Mouse (Mus musculus) cortical plate, adult 2 months (tissue): ENCODE results near the gene Dph5. TPM values are rescaled to one million over a fixed set of nuclear protein-coding genes. Genes with fewer than 3 reads are reported as not detected.
A peak's percentile ranks its signal among the peaks of the same experiment; 100 is the strongest.
"Not testable (repeated sequence)": the region's sequence is repeated elsewhere in the genome, so short reads cannot be mapped to it uniquely, and the experiment has no call there.

ENCODE experiments used
- H3K27ac ChIP-seq: fragments of 200-500 bp; 2 replicates; pipeline ENCODE4 v1.5.1; 2012; ENCODE audit warnings: low read length, control low read depth, inconsistent platforms; ENCODE audit not compliant: insufficient read depth
- H3K4me1 ChIP-seq: fragments of 200-500 bp; 2 replicates; pipeline ENCODE4 v1.6.1; 2011; ENCODE audit warnings: low read length; ENCODE audit not compliant: control insufficient read depth, insufficient read depth
- H3K4me3 ChIP-seq: fragments of 200-500 bp; 2 replicates; pipeline ENCODE4 v1.5.1; 2011; ENCODE audit warnings: mild to moderate bottlenecking, low read length, control low read depth; ENCODE audit not compliant: insufficient read depth
- CTCF ChIP-seq: fragments of 200-500 bp; IDR thresholded peaks from 2 replicates; pipeline ENCODE4 v1.5.1; 2011; ENCODE audit warnings: mild to moderate bottlenecking, control low read depth, low read length; ENCODE audit not compliant: insufficient read depth; ENCODE audit errors: extremely low read depth
- POLR2A ChIP-seq: fragments of 200-500 bp; IDR thresholded peaks from 2 replicates; pipeline ENCODE4 v1.6.1; 2011; ENCODE audit warnings: mild to moderate bottlenecking, low read length, control low read depth; ENCODE audit not compliant: insufficient read depth; ENCODE audit errors: extremely low read depth
- polyA plus RNA-seq: library from polyadenylated mRNA; depleted of rRNA; stranded (reverse); fragments of >200 nt; gene quantifications from 2 replicates; pipeline ENCODE4 v1.2.3, GENCODE M21; 2012

Dph5 gene
- polyA plus RNA-seq, 1 experiment = 14.2 TPM

- TF ChIP-seq POLR2A (no peak), CTCF (no peak)
These were observed 31.1 kb upstream of the Dph5 start for GRCm38 (mm10) chr3:115856484-115857022.

GRCm38 (mm10) chr3:115857436-115857835 lies 30.2 kb upstream of the Dph5 start:
- TF ChIP-seq POLR2A (no peak), CTCF (no peak)
- 0 out of 2 replicates have a peak overlapping the region, but pooled peaks have one; percentile 17 for H3K27ac ChIP-seq
- no peaks in the 10 kb centered on the region for H3K4me1 ChIP-seq
- H3K4me3 ChIP-seq = no peak overlapping the region

More at GRCm38 (mm10) chr3:115856484-115857022, 31.1 kb upstream of the Dph5 start:
- no peak overlapping the region; the same call in 1 of the 2 replicates for H3K27ac ChIP-seq
- no peaks in the 10 kb centered on the region for H3K4me1 ChIP-seq
- no peak overlapping the region for H3K4me3 ChIP-seq

- Histone ChIP-seq H3K4me1 (no peaks in the 10 kb centered on the region), H3K27ac (no peak overlapping the region), H3K4me3 (no peak overlapping the region)
- TF ChIP-seq CTCF = no peak
- TF ChIP-seq POLR2A = no peak
These were observed 28.8 kb upstream of the Dph5 start for GRCm38 (mm10) chr3:115858822-115859221.

- H3K4me3 ChIP-seq, H3K27ac ChIP-seq, H3K4me1 ChIP-seq: not testable (repeated sequence)
These were observed 26.9 kb upstream of the Dph5 start for GRCm38 (mm10) chr3:115860780-115861179.

GRCm38 (mm10) chr3:115863487-115863886 lies 24.1 kb upstream of the Dph5 start:
- no peak overlapping the region for H3K4me3 ChIP-seq
- H3K4me1 ChIP-seq = no peaks in the 10 kb centered on the region
- TF ChIP-seq CTCF (no peak), POLR2A (no peak)
- no peak overlapping the region for H3K27ac ChIP-seq

GRCm38 (mm10) chr3:115867150-115867549 lies 20.5 kb upstream of the Dph5 start:
- Histone ChIP-seq H3K27ac (no peak overlapping the region), H3K4me1 (no peaks in the 10 kb centered on the region), H3K4me3 (no peak overlapping the region)
- no peak for TF ChIP-seq CTCF
- TF ChIP-seq POLR2A = no peak

- Histone ChIP-seq H3K4me3 (no peak overlapping the region), H3K27ac (no peak overlapping the region), H3K4me1 (no peaks in the 10 kb centered on the region)
- TF ChIP-seq CTCF = no peak
- TF ChIP-seq POLR2A = no peak
These were observed 19.7 kb upstream of the Dph5 start for GRCm38 (mm10) chr3:115867901-115868300.

GRCm38 (mm10) chr3:115869360-115869759 lies 18.3 kb upstream of the Dph5 start:
- TF ChIP-seq POLR2A = no peak
- H3K27ac ChIP-seq = no peak overlapping the region

GRCm38 (mm10) chr3:115875551-115875950 lies 12.1 kb upstream of the Dph5 start:
- TF ChIP-seq POLR2A (no peak), CTCF (no peak)

More at GRCm38 (mm10) chr3:115869360-115869759, 18.3 kb upstream of the Dph5 start:
- Histone ChIP-seq H3K4me3 (no peak overlapping the region), H3K4me1 (no peaks in the 10 kb centered on the region)

GRCm38 (mm10) chr3:115877133-115877532 lies 10.5 kb upstream of the Dph5 start:
- TF ChIP-seq CTCF (no peak), POLR2A (no peak)
- Histone ChIP-seq H3K4me3 (no peak overlapping the region), H3K4me1 (no peaks in the 10 kb centered on the region), H3K27ac (no peak overlapping the region)

More at GRCm38 (mm10) chr3:115875551-115875950, 12.1 kb upstream of the Dph5 start:
- H3K4me1 ChIP-seq = no peaks in the 10 kb centered on the region
- no peak overlapping the region for H3K27ac ChIP-seq
- H3K4me3 ChIP-seq = no peak overlapping the region

- no peak overlapping the region for H3K4me3 ChIP-seq
- no peak for TF ChIP-seq POLR2A
- TF ChIP-seq CTCF = no peak
- no peak overlapping the region for H3K27ac ChIP-seq
- H3K4me1 ChIP-seq = peaks cover 2% of the 10 kb centered on the region; the same call in 1 of the 2 replicates
These were observed 3.6 kb upstream of the Dph5 start for GRCm38 (mm10) chr3:115884086-115884485.
